Mouse (Mus musculus) thymus, adult 2 months (tissue): ENCODE measurements around the gene Gm10130.

Experiments used
- CTCF ChIP-seq: fragments of 200-500 bp; IDR thresholded peaks from 2 replicates; pipeline ENCODE4 v1.5.1; 2012; ENCODE audit warnings: mild to moderate bottlenecking, control low read depth, low read length, moderate library complexity, borderline replicate concordance; ENCODE audit not compliant: control insufficient read depth, poor library complexity, insufficient read depth; ENCODE audit errors: extremely low read depth
- POLR2A ChIP-seq: fragments of 200-500 bp; IDR thresholded peaks from 2 replicates; pipeline ENCODE4 v1.6.1; 2012; ENCODE audit warnings: mild to moderate bottlenecking, low read length, control low read depth, moderate library complexity; ENCODE audit not compliant: control insufficient read depth, poor library complexity, insufficient read depth; ENCODE audit errors: extremely low read depth

DNA sequence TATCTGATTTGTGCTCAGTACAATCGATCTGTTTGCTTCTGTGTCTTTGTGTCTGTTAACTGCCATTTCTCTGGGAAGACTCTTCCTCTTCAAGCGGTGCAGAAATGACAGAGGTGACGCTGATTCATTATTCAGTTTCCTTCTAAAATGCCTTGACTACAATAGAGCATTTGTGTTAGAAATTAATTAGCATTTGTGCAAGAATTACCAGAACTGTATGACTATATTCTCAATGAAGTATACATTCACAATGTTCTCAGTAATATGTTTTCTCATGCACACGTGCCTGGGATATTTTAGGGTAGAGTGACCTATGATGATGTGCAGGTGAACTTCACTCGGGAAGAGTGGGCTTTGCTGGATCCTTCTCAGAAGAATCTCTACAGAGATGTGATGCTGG is at the start of gene Gm10130:
- no peak for TF ChIP-seq CTCF
- no peak for TF ChIP-seq POLR2A
